Mouse (Mus musculus) forebrain, embryonic 13.5 days (tissue): Measurements from ENCODE around the gene Gm4559. TPM values are rescaled to one million over a fixed set of nuclear protein-coding genes. Genes with fewer than 3 reads are reported as not detected.
"Not testable (repeated sequence)": the region's sequence is repeated elsewhere in the genome, so short reads cannot be mapped to it uniquely, and the experiment has no call there.

Source experiments
- ATAC-seq: fragments of 200-750 bp; cut with Nextera tagmentation; 2 replicates; pipeline ENCODE4 v1.8.0; 2017
- H3K27ac ChIP-seq: fragments of 300-500 bp; sonication (generic); 2 replicates; pipeline ENCODE4 v1.5.1; 2015; ENCODE audit warnings: inconsistent platforms, mild to moderate bottlenecking, moderate library complexity
- H3K27me3 ChIP-seq: fragments of 300-500 bp; sonication (generic); 2 replicates; pipeline ENCODE4 v1.6.1; 2015; ENCODE audit warnings: mild to moderate bottlenecking, inconsistent platforms
- H3K36me3 ChIP-seq: fragments of 300-500 bp; sonication (generic); 2 replicates; pipeline ENCODE4 v1.6.1; 2015; ENCODE audit warnings: mild to moderate bottlenecking, inconsistent platforms; ENCODE audit not compliant: poor library complexity, severe bottlenecking
- H3K4me1 ChIP-seq: fragments of 300-500 bp; sonication (generic); 2 replicates; pipeline ENCODE4 v1.6.1; 2015; ENCODE audit warnings: inconsistent platforms
- H3K4me2 ChIP-seq: fragments of 300-500 bp; sonication (generic); 2 replicates; pipeline ENCODE4 v1.6.1; 2015; ENCODE audit warnings: inconsistent platforms, mild to moderate bottlenecking, moderate library complexity
- H3K4me3 ChIP-seq: fragments of 300-500 bp; sonication (generic); 2 replicates; pipeline ENCODE4 v1.5.1; 2015; ENCODE audit warnings: mild to moderate bottlenecking, inconsistent platforms
- H3K9ac ChIP-seq: fragments of 300-500 bp; sonication (generic); 2 replicates; pipeline ENCODE4 v1.6.1; 2015; ENCODE audit warnings: mild to moderate bottlenecking, inconsistent platforms
- H3K9me3 ChIP-seq: fragments of 300-500 bp; sonication (generic); replicated peaks from 2 replicates; pipeline ENCODE4 v1.6.1; 2016; ENCODE audit warnings: inconsistent platforms
- WGBS: fragments of 180-500 bp; shearing (Covaris S2); methylation state at CpG from one replicate; pipeline ENCODE4 v1.1.7; 2015; 5-methylcytosine and 5-hydroxymethylcytosine counted together
- polyA plus RNA-seq: library from polyadenylated mRNA; unstranded; fragments of >200 nt; fragmentation: Nextera tagmentation; extraction: Ambion mirVana; gene quantifications from 2 replicates; pipeline ENCODE4 v1.2.1, GENCODE M21; 2015

The Gm4559 gene
- polyA plus RNA-seq, result not detected in 2 replicates

- H3K27me3 ChIP-seq, ATAC-seq: not testable (repeated sequence)
These were observed at the start of gene Gm4559 for GRCm38 (mm10) chr7:142274263-142274662. Gene Gm4559, minus strand, starts transcription at chr7:142274363.

GRCm38 (mm10) chr7:142323396-142324117, 49.4 kb upstream of the Gm4559 start:
- H3K4me2 ChIP-seq, result no peak overlapping the region
- H3K4me3 ChIP-seq, result no peak overlapping the region
- WGBS, result 89% methylated on average over 12 of the region's 12 CpGs
- no peak overlapping the region for H3K9ac ChIP-seq
- H3K27ac ChIP-seq, result no peak overlapping the region
- no peak for ATAC-seq
- H3K4me1 ChIP-seq, result no peaks in the 10 kb centered on the region
- H3K36me3 ChIP-seq, result no peaks in the 10 kb centered on the region
- no peaks in the 10 kb centered on the region for H3K27me3 ChIP-seq
- H3K9me3 ChIP-seq, result no peaks in the 10 kb centered on the region

More at GRCm38 (mm10) chr7:142274263-142274662, at the start of gene Gm4559:
- not testable (repeated sequence) for H3K4me3 ChIP-seq, H3K27ac ChIP-seq, H3K4me2 ChIP-seq, H3K9ac ChIP-seq, H3K9me3 ChIP-seq, H3K4me1 ChIP-seq, H3K36me3 ChIP-seq

- Histone ChIP-seq H3K36me3 (no peaks in the 10 kb centered on the region), H3K4me2 (no peak overlapping the region), H3K9ac (no peak overlapping the region), H3K27ac (no peak overlapping the region), H3K9me3 (no peaks in the 10 kb centered on the region), H3K4me1 (no peaks in the 10 kb centered on the region), H3K4me3 (no peak overlapping the region), H3K27me3 (no peaks in the 10 kb centered on the region)
- no peak for ATAC-seq
- 92% methylated on average over 6 of the region's 6 CpGs for WGBS
These were observed 48.5 kb upstream of the Gm4559 start for GRCm38 (mm10) chr7:142322641-142323040.

- not testable (repeated sequence) for ATAC-seq, H3K36me3 ChIP-seq, H3K27me3 ChIP-seq, H3K4me3 ChIP-seq, H3K4me2 ChIP-seq, H3K27ac ChIP-seq, H3K9ac ChIP-seq, H3K9me3 ChIP-seq, H3K4me1 ChIP-seq
- WGBS, result 39% methylated on average over 7 of the region's 10 CpGs
These were observed 47.6 kb upstream of the Gm4559 start for GRCm38 (mm10) chr7:142321637-142322306.

- H3K36me3 ChIP-seq, result no peaks in the 10 kb centered on the region
- H3K27me3 ChIP-seq, result no peaks in the 10 kb centered on the region
- H3K4me1 ChIP-seq, result no peaks in the 10 kb centered on the region
- no peak for ATAC-seq
- H3K4me3 ChIP-seq, result no peak overlapping the region
- no peaks in the 10 kb centered on the region for H3K9me3 ChIP-seq
- WGBS, result 45% methylated on average over 2 of the region's 2 CpGs
- no peak overlapping the region for H3K27ac ChIP-seq
- no peak overlapping the region for H3K4me2 ChIP-seq
- H3K9ac ChIP-seq, result no peak overlapping the region
These were observed 46.7 kb upstream of the Gm4559 start for GRCm38 (mm10) chr7:142320906-142321305.

GRCm38 (mm10) chr7:142319124-142319523, 45.0 kb upstream of the Gm4559 start:
- ATAC-seq, result no peak
- no peak overlapping the region for H3K27ac ChIP-seq
- no peak overlapping the region for H3K4me3 ChIP-seq
- 68% methylated on average over 11 of the region's 11 CpGs for WGBS
- peaks cover 7% of the 10 kb centered on the region for H3K4me1 ChIP-seq
- H3K27me3 ChIP-seq, result no peaks in the 10 kb centered on the region
- H3K9ac ChIP-seq, result no peak overlapping the region
- H3K4me2 ChIP-seq, result no peak overlapping the region
- H3K9me3 ChIP-seq, result no peaks in the 10 kb centered on the region
- no peaks in the 10 kb centered on the region for H3K36me3 ChIP-seq

- Histone ChIP-seq H3K4me3 (no peak overlapping the region), H3K27me3 (no peaks in the 10 kb centered on the region), H3K27ac (no peak overlapping the region), H3K9me3 (no peaks in the 10 kb centered on the region), H3K36me3 (no peaks in the 10 kb centered on the region), H3K4me1 (peaks cover 7% of the 10 kb centered on the region), H3K9ac (no peak overlapping the region), H3K4me2 (no peak overlapping the region)
- 90% methylated on average over 5 of the region's 5 CpGs for WGBS
- no peak for ATAC-seq
These were observed 43.1 kb upstream of the Gm4559 start for GRCm38 (mm10) chr7:142317216-142317615.

GRCm38 (mm10) chr7:142316558-142316957, 42.4 kb upstream of the Gm4559 start:
- H3K36me3 ChIP-seq, result no peaks in the 10 kb centered on the region
- no peaks in the 10 kb centered on the region for H3K27me3 ChIP-seq
- no peak overlapping the region for H3K4me2 ChIP-seq
- H3K9me3 ChIP-seq, result no peaks in the 10 kb centered on the region
- H3K4me3 ChIP-seq, result no peak overlapping the region
- H3K9ac ChIP-seq, result no peak overlapping the region
- H3K27ac ChIP-seq, result no peak overlapping the region
- H3K4me1 ChIP-seq, result peaks cover 7% of the 10 kb centered on the region
- WGBS, result 43% methylated on average over 6 of the region's 6 CpGs
- 0 out of 2 replicates have a peak, but pooled peaks have one; percentile 61 for ATAC-seq

- no peaks in the 10 kb centered on the region for H3K36me3 ChIP-seq
- no peak overlapping the region; the same call in none of the 2 replicates for H3K27ac ChIP-seq
- H3K4me1 ChIP-seq, result peaks cover 7% of the 10 kb centered on the region
- H3K27me3 ChIP-seq, result no peaks in the 10 kb centered on the region
- no peak overlapping the region for H3K4me2 ChIP-seq
- no peak overlapping the region for H3K9ac ChIP-seq
- H3K4me3 ChIP-seq, result no peak overlapping the region
- WGBS, result 50% methylated on average over 5 of the region's 5 CpGs
- peak; percentile 53; the same call in 1 of the 2 replicates for ATAC-seq
- H3K9me3 ChIP-seq, result no peaks in the 10 kb centered on the region
These were observed 40.6 kb upstream of the Gm4559 start for GRCm38 (mm10) chr7:142314600-142315285.

GRCm38 (mm10) chr7:142303929-142304328, 29.8 kb upstream of the Gm4559 start:
- WGBS, result 83% methylated on average over 1 of the region's 1 CpGs
- H3K27me3 ChIP-seq, H3K27ac ChIP-seq, H3K36me3 ChIP-seq, ATAC-seq, H3K9me3 ChIP-seq, H3K4me2 ChIP-seq, H3K4me3 ChIP-seq, H3K4me1 ChIP-seq, H3K9ac ChIP-seq: not testable (repeated sequence)

- Histone ChIP-seq H3K27ac (no peak within 1 kb of the TSS), H3K4me3 (no peak within 1 kb of the TSS), H3K9me3 (no peaks in the 10 kb centered on the region), H3K9ac (no peak within 1 kb of the TSS), H3K36me3 (no peaks in the 10 kb centered on the region), H3K4me1 (no peaks in the 10 kb centered on the region), H3K27me3 (0 out of 2 replicates have a peak, but pooled peaks cover 8% of the 10 kb centered on the region), H3K4me2 (no peak within 1 kb of the TSS)
- WGBS, result 71% methylated on average over 3 of the region's 3 CpGs
- ATAC-seq, result no peak
These were observed 29.1 kb upstream of the Gm4559 start, which contains the start of gene Krtap5-4 for GRCm38 (mm10) chr7:142303249-142303648. Gene Krtap5-4, plus strand, starts transcription at chr7:142303549.

GRCm38 (mm10) chr7:142297018-142297417, 22.9 kb upstream of the Gm4559 start, which contains the start of gene Krtap5-1:
Gene Krtap5-1, minus strand, starts transcription at chr7:142297118.
- H3K9me3 ChIP-seq, H3K4me1 ChIP-seq, H3K4me3 ChIP-seq, H3K36me3 ChIP-seq, H3K9ac ChIP-seq, H3K27ac ChIP-seq, H3K4me2 ChIP-seq, H3K27me3 ChIP-seq, ATAC-seq: not testable (repeated sequence)
